Mouse (Mus musculus) spleen, adult 2 months (tissue): ENCODE measurements around the gene Lrrc30. TPM values are rescaled to one million over a fixed set of nuclear protein-coding genes. Genes with fewer than 3 reads are reported as not detected.

Experiments used
- DNase-seq, 2 experiments: peaks; one replicate each; pipeline versions ENCODE4 v3.0.0 to v3.0.0-alpha.2; 2012 to 2021; ENCODE audit warnings: low spot score in 2 of 2, low read depth in 1 of 2
- H3K27ac ChIP-seq: fragments of 200-500 bp; 2 replicates; pipeline ENCODE4 v1.5.1; 2012; ENCODE audit warnings: low read length, inconsistent platforms; ENCODE audit not compliant: insufficient read depth
- H3K27me3 ChIP-seq: fragments of 200-500 bp; 2 replicates; pipeline ENCODE4 v1.6.1; 2012; ENCODE audit warnings: mild to moderate bottlenecking, moderate library complexity, low read length, inconsistent platforms; ENCODE audit not compliant: control insufficient read depth, insufficient read depth
- H3K36me3 ChIP-seq: fragments of 200-500 bp; 2 replicates; pipeline ENCODE4 v1.6.1; 2012; ENCODE audit warnings: mild to moderate bottlenecking, low read length, inconsistent platforms; ENCODE audit not compliant: control insufficient read depth, insufficient read depth
- H3K4me1 ChIP-seq: fragments of 200-500 bp; 2 replicates; pipeline ENCODE4 v1.6.1; 2011; ENCODE audit warnings: inconsistent platforms; ENCODE audit not compliant: control insufficient read depth, insufficient read depth, insufficient read length
- H3K4me3 ChIP-seq: fragments of 200-500 bp; 2 replicates; pipeline ENCODE4 v1.5.1; 2011; ENCODE audit warnings: mild to moderate bottlenecking, inconsistent platforms; ENCODE audit not compliant: insufficient read depth, insufficient read length; ENCODE audit errors: extremely low read depth
- CTCF ChIP-seq: fragments of 200-500 bp; IDR thresholded peaks from 2 replicates; pipeline ENCODE4 v1.5.1; 2011; ENCODE audit warnings: mild to moderate bottlenecking, inconsistent platforms; ENCODE audit not compliant: insufficient read depth, insufficient read length, insufficient replicate concordance; ENCODE audit errors: extremely low read depth
- POLR2A ChIP-seq: fragments of 200-500 bp; IDR thresholded peaks from 2 replicates; pipeline ENCODE4 v1.6.1; 2011; ENCODE audit warnings: low read depth, low read length, inconsistent platforms
- WGBS: fragments of 180-500 bp; shearing (Covaris S2); methylation state at CpG from one replicate; pipeline ENCODE4 v1.1.7; 2018; 5-methylcytosine and 5-hydroxymethylcytosine counted together
- polyA plus RNA-seq: library from polyadenylated mRNA; depleted of rRNA; stranded (reverse); fragments of >200 nt; gene quantifications from 2 replicates; pipeline ENCODE4 v1.2.3, GENCODE M21; 2012; rRNA removed

Lrrc30 gene
- not detected in 2 replicates for polyA plus RNA-seq

GRCm38 (mm10) chr17:67632676-67633339 lies at the start of gene Lrrc30:
Gene Lrrc30 (minus strand): TSS chr17:67632723.
- Histone ChIP-seq H3K27me3 (no peaks in the 10 kb centered on the region), H3K4me1 (no peaks in the 10 kb centered on the region), H3K4me3 (no peak within 1 kb of the TSS), H3K36me3 (no peaks in the 10 kb centered on the region), H3K27ac (no peak within 1 kb of the TSS)
- no peak for DNase-seq
- TF ChIP-seq CTCF (no peak), POLR2A (no peak)
- WGBS = 83% methylated on average over 13 of the region's 13 CpGs

DNA sequence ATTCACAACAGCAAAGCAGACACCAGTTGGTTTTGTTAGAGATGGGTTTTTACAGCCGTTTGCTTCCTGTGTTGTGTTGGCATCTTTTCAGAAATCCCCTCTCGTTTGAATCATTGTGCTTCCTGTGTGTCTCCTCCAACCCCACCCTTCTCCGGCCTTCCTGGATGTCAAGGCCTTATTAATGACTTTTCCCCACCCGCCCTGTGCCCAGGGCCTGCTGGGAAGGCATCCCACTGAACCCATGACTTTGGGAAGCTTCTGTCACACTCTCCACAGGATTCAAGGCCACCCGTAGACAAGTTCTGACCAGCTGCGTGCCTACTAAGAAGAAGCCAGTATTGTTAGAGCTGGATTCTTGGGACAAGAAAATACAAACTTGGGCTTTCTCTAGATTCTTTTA lies 48.6 kb upstream of the Lrrc30 start:
- Histone ChIP-seq H3K27me3 (no peaks in the 10 kb centered on the region), H3K4me1 (no peaks in the 10 kb centered on the region), H3K27ac (no peak overlapping the region), H3K36me3 (no peaks in the 10 kb centered on the region), H3K4me3 (no peak overlapping the region)
- DNase-seq = no peak
- WGBS = 67% methylated on average over 6 of the region's 6 CpGs
- TF ChIP-seq POLR2A = no peak
- TF ChIP-seq CTCF = no peak

DNA sequence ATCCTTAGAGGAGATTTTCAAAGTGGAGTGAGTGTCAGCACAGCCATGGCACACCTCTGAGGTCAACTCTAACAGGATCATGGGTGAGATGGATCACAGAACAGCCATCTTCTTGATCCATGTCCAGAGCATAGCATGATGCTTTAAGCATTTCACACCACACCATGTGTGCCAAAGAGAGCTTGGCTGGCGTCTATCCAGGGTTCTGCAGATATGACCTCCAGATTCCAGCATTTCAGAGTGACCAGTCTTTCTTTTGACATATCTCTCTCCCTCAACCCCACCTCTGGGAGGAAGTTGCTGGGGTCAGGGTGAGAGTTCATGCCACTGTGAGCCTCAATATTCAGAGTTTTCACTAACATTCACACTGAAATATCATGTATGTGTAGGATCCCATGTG lies 46.1 kb upstream of the Lrrc30 start:
- Histone ChIP-seq H3K27ac (no peak overlapping the region), H3K4me1 (no peaks in the 10 kb centered on the region), H3K27me3 (no peaks in the 10 kb centered on the region), H3K4me3 (no peak overlapping the region), H3K36me3 (no peaks in the 10 kb centered on the region)
- TF ChIP-seq POLR2A = no peak
- TF ChIP-seq CTCF = no peak
- DNase-seq = no peak
- WGBS = 96% methylated on average over 1 of the region's 1 CpGs

- WGBS = 14% methylated on average over 3 of the region's 3 CpGs
- DNase-seq = no peak
- Histone ChIP-seq H3K4me1 (no peaks in the 10 kb centered on the region), H3K4me3 (no peak overlapping the region), H3K27ac (no peak overlapping the region), H3K27me3 (no peaks in the 10 kb centered on the region), H3K36me3 (no peaks in the 10 kb centered on the region)
- TF ChIP-seq POLR2A (no peak), CTCF (no peak)
These were observed 35.5 kb upstream of the Lrrc30 start for GRCm38 (mm10) chr17:67667981-67668380.

DNA sequence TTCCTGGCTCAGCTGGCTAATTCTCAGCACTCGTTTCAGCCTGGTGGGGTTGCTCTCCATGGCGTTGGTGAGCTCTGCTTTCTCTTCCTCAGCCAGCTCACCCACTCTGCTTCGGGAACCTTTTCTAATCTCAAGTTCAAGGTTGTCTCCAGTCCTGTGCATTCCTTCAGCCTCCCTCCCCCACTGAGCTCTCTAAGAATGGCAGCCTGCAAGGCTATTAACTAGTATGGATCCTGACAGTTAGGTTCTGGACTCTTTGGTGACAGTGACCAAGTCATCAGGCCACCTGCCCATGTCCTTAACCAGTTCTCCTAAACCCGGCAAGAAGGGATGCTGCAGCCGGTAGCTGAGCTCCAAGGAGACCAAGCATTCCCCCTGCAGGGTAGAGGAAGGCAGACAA lies 34.5 kb upstream of the Lrrc30 start:
- Histone ChIP-seq H3K27ac (no peak overlapping the region), H3K4me1 (no peaks in the 10 kb centered on the region), H3K4me3 (no peak overlapping the region), H3K36me3 (no peaks in the 10 kb centered on the region), H3K27me3 (no peaks in the 10 kb centered on the region)
- no peak for TF ChIP-seq CTCF
- TF ChIP-seq POLR2A = no peak
- whole genome bisulfite sequencing = 74% methylated on average over 5 of the region's 5 CpGs
- DNase-seq = no peak

DNA sequence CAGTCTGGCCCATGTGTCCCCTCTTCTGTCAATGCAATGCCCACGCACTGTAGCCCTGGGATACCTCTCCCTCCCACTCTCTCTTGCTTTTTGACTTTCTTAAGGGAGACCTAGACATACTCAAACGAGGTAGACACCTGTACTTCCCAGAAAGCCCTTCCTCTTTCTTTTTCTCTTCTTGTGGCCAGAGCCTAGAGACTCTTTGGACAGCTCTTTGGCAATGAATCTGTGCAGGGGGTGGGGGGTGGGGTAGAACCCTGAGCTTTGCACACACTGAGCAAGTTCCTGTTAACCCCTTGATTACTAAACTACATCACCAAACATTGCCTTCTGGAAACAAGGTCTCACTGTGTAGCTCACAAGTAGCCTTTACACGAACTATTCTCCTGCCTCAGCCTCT lies 31.8 kb upstream of the Lrrc30 start:
- H3K4me3 ChIP-seq = no peak overlapping the region
- no peaks in the 10 kb centered on the region for H3K27me3 ChIP-seq
- no peak overlapping the region for H3K27ac ChIP-seq
- no peaks in the 10 kb centered on the region for H3K36me3 ChIP-seq
- WGBS = 52% methylated on average over 3 of the region's 3 CpGs
- H3K4me1 ChIP-seq = no peaks in the 10 kb centered on the region
- no peak for TF ChIP-seq POLR2A
- no peak for TF ChIP-seq CTCF
- DNase-seq = no peak

GRCm38 (mm10) chr17:67651506-67651905 lies 19.0 kb upstream of the Lrrc30 start:
- H3K4me1 ChIP-seq = no peaks in the 10 kb centered on the region
- H3K36me3 ChIP-seq = no peaks in the 10 kb centered on the region
- TF ChIP-seq CTCF = peak; percentile 21; the same call in 1 of the 2 replicates
- no peak for TF ChIP-seq POLR2A
- 20% methylated on average over 4 of the region's 4 CpGs for WGBS
- no peak overlapping the region for H3K27ac ChIP-seq
- no peak for DNase-seq
- H3K4me3 ChIP-seq = no peak overlapping the region
- no peaks in the 10 kb centered on the region for H3K27me3 ChIP-seq
